12 mouse cellular contexts compared by ENCODE assay signal in genomic region chr12:52851221-52851620, GRCm38 (mm10).
DNase-seq lines count a peak whose midpoint lies in the region; ATAC-seq and TF ChIP-seq lines count a peak whose summit lies in the region.
"Had no signal": no experiment of that assay in that cellular context is flagged by ENCODE, and none has a peak within 500 bp of the region (broad histone marks: within the 10 kb centered on the region; RNA-seq: fewer than 3 reads in every experiment).

No protein-coding gene starts in this region.

- ATAC-seq in hindbrain, embryonic 14.5 days (ENCODE audit: low FRiP score): no peak
- ATAC-seq in hindbrain, embryonic 11.5 days (ENCODE audit: low FRiP score): no peak
- no peak for ATAC-seq in neural tube, embryonic 15.5 days (ENCODE audit: low FRiP score)
- ATAC-seq in heart, embryonic 14.5 days (ENCODE audit: insufficient number of reproducible peaks, insufficient read depth, low FRiP score, low read depth): no peak
- ATAC-seq in stomach, postnatal 0 days (ENCODE audit: low FRiP score, low TSS enrichment): no peak
- ATAC-seq in liver, embryonic 12.5 days: no peak
- ATAC-seq: inflammation-experienced regulatory T-cells, adult 6 months had no signal

- TF ChIP-seq EP300 in stomach, postnatal 0 days (optimal IDR thresholded peaks at IDR 0.05): no peak

- no peaks in the 10 kb centered on the region for H3K36me3 ChIP-seq in hindbrain, embryonic 14.5 days (replicated peaks; ENCODE audit: control insufficient read depth, insufficient read depth)
- H3K36me3 ChIP-seq in hindbrain, embryonic 11.5 days (ENCODE audit: control insufficient read depth, insufficient read depth, low read length): no peaks in the 10 kb centered on the region
- no peaks in the 10 kb centered on the region for H3K36me3 ChIP-seq in neural tube, embryonic 15.5 days
- no peaks in the 10 kb centered on the region for H3K36me3 ChIP-seq in heart, embryonic 14.5 days (ENCODE audit: control insufficient read depth, insufficient read depth, low read length)
- no peaks in the 10 kb centered on the region; the same call in 1 of the 2 replicates for H3K36me3 ChIP-seq in stomach, postnatal 0 days (ENCODE audit: control insufficient read depth, insufficient read depth, low read length)
- H3K36me3 ChIP-seq in thymus, adult 2 months (ENCODE audit: control insufficient read depth, insufficient read depth, low read length): no peaks in the 10 kb centered on the region
- H3K36me3 ChIP-seq in liver, embryonic 12.5 days: no peaks in the 10 kb centered on the region
- H3K36me3 ChIP-seq: lung, embryonic 15.5 days had no signal

- no peaks in the 10 kb centered on the region for H3K9me3 ChIP-seq in hindbrain, embryonic 14.5 days (ENCODE audit: control insufficient read depth, low read length)
- H3K9me3 ChIP-seq in hindbrain, embryonic 11.5 days (ENCODE audit: control insufficient read depth, low read length): no peaks in the 10 kb centered on the region
- H3K9me3 ChIP-seq in neural tube, embryonic 15.5 days (replicated peaks): no peaks in the 10 kb centered on the region
- no peaks in the 10 kb centered on the region for H3K9me3 ChIP-seq in heart, embryonic 14.5 days (ENCODE audit: control insufficient read depth, low read length)
- no peaks in the 10 kb centered on the region for H3K9me3 ChIP-seq in stomach, postnatal 0 days (ENCODE audit: control insufficient read depth, low read length)
- no peaks in the 10 kb centered on the region for H3K9me3 ChIP-seq in liver, embryonic 12.5 days (replicated peaks)
- H3K9me3 ChIP-seq: lung, embryonic 15.5 days had no signal

- 76% methylated on average over 5 of the region's 5 CpGs for WGBS in hindbrain, embryonic 14.5 days
- WGBS in hindbrain, embryonic 11.5 days: 80% methylated on average over 5 of the region's 5 CpGs
- 73% methylated on average over 5 of the region's 5 CpGs for WGBS in neural tube, embryonic 15.5 days
- 35% methylated on average over 5 of the region's 5 CpGs for WGBS in heart, embryonic 14.5 days
- WGBS in stomach, postnatal 0 days: 71% methylated on average over 5 of the region's 5 CpGs
- WGBS in thymus, adult 2 months: 95% methylated on average over 5 of the region's 5 CpGs
- 79% methylated on average over 5 of the region's 5 CpGs for WGBS in liver, embryonic 12.5 days (ENCODE audit: insufficient replicate concordance)

- DNase-seq in hindbrain, embryonic 14.5 days (ENCODE audit: low spot score): no peak
- DNase-seq in hindbrain, embryonic 11.5 days (ENCODE audit: low spot score): no peak
- DNase-seq in neural tube, embryonic 10.5 days (ENCODE audit: extremely low spot score, low spot score): no peak
- no peak for DNase-seq in stomach, postnatal 0 days (ENCODE audit: low spot score)
- no peak for DNase-seq in thymus, adult 2 months
- DNase-seq: cerebellum, adult 9-10 months; gastrocnemius, postnatal 14 days had no signal

- H3K4me3 ChIP-seq in hindbrain, embryonic 14.5 days (replicated peaks; ENCODE audit: low read length): no peak overlapping the region
- H3K4me3 ChIP-seq in hindbrain, embryonic 11.5 days (ENCODE audit: low read depth, low read length): no peak overlapping the region
- H3K4me3 ChIP-seq in neural tube, embryonic 15.5 days (replicated peaks): no peak overlapping the region
- H3K4me3 ChIP-seq in heart, embryonic 14.5 days (ENCODE audit: control insufficient read depth in 1 of 2, insufficient read depth in 1 of 2, low read depth in 1 of 2, low read length in 2 of 2): no peak overlapping the region
- H3K4me3 ChIP-seq in stomach, postnatal 0 days (ENCODE audit: low read depth, low read length): no peak overlapping the region
- no peak overlapping the region for H3K4me3 ChIP-seq in thymus, adult 2 months (ENCODE audit: control insufficient read depth, insufficient read depth, low read length)
- H3K4me3 ChIP-seq in liver, embryonic 12.5 days: no peak overlapping the region
- H3K4me3 ChIP-seq: lung, embryonic 15.5 days had no signal

- TF ChIP-seq POLR2A in thymus, adult 2 months (IDR thresholded peaks at IDR 0.05; ENCODE audit: control insufficient read depth, extremely low read depth, insufficient read depth, low read length, poor library complexity): no peak

- peaks cover 29% of the 10 kb centered on the region for H3K4me1 ChIP-seq in hindbrain, embryonic 14.5 days (replicated peaks; ENCODE audit: control insufficient read depth, insufficient read depth, low read length)
- peaks cover 5% of the 10 kb centered on the region; the same call in 1 of the 2 replicates for H3K4me1 ChIP-seq in hindbrain, embryonic 11.5 days (replicated peaks; ENCODE audit: control insufficient read depth, insufficient read depth, low read length)
- peaks cover 34% of the 10 kb centered on the region for H3K4me1 ChIP-seq in neural tube, embryonic 15.5 days
- H3K4me1 ChIP-seq in heart, embryonic 14.5 days (ENCODE audit: control insufficient read depth in 2 of 2, insufficient read depth in 2 of 2, low read length in 2 of 2): peaks cover 30 to 57% of the 10 kb centered on the region in 2 experiments
- 0 out of 2 replicates have a peak, but pooled peaks cover 4% of the 10 kb centered on the region for H3K4me1 ChIP-seq in stomach, postnatal 0 days (replicated peaks; ENCODE audit: control insufficient read depth, insufficient read depth)
- no peaks in the 10 kb centered on the region for H3K4me1 ChIP-seq in thymus, adult 2 months (replicated peaks; ENCODE audit: control insufficient read depth, insufficient read depth, low read length)
- H3K4me1 ChIP-seq in liver, embryonic 12.5 days: no peaks in the 10 kb centered on the region

- H3K9ac ChIP-seq in hindbrain, embryonic 14.5 days: no peak overlapping the region
- H3K9ac ChIP-seq in hindbrain, embryonic 11.5 days (ENCODE audit: low read depth, low read length): no peak overlapping the region
- H3K9ac ChIP-seq in neural tube, embryonic 15.5 days (replicated peaks): no peak overlapping the region
- peak overlapping the region; percentile 50; the same call in 1 of the 2 replicates for H3K9ac ChIP-seq in heart, embryonic 14.5 days (ENCODE audit: low read length)
- no peak overlapping the region for H3K9ac ChIP-seq in stomach, postnatal 0 days (ENCODE audit: low read length)
- H3K9ac ChIP-seq in liver, embryonic 12.5 days: no peak overlapping the region
- H3K9ac ChIP-seq: lung, embryonic 15.5 days had no signal

- TF ChIP-seq CTCF in stomach, postnatal 0 days (IDR thresholded peaks at IDR 0.05; ENCODE audit: low read depth): no peak
- no peak for TF ChIP-seq CTCF in thymus, adult 2 months (IDR thresholded peaks at IDR 0.05; ENCODE audit: borderline replicate concordance, control insufficient read depth, extremely low read depth, insufficient read depth, low read length, poor library complexity)

- H3K4me2 ChIP-seq in hindbrain, embryonic 14.5 days (replicated peaks): no peak overlapping the region
- no peak overlapping the region for H3K4me2 ChIP-seq in hindbrain, embryonic 11.5 days (replicated peaks; ENCODE audit: low read depth, low read length)
- H3K4me2 ChIP-seq in neural tube, embryonic 15.5 days: no peak overlapping the region
- H3K4me2 ChIP-seq in heart, embryonic 14.5 days (ENCODE audit: low read length): no peak overlapping the region
- H3K4me2 ChIP-seq in stomach, postnatal 0 days (replicated peaks; ENCODE audit: low read depth): no peak overlapping the region
- no peak overlapping the region for H3K4me2 ChIP-seq in liver, embryonic 12.5 days
- H3K4me2 ChIP-seq: lung, embryonic 15.5 days had no signal

- H3K27me3 ChIP-seq in hindbrain, embryonic 14.5 days (ENCODE audit: control insufficient read depth, insufficient read depth, low read length): no peaks in the 10 kb centered on the region
- H3K27me3 ChIP-seq in hindbrain, embryonic 11.5 days (ENCODE audit: control insufficient read depth, insufficient read depth, low read length): no peaks in the 10 kb centered on the region
- H3K27me3 ChIP-seq in neural tube, embryonic 15.5 days (replicated peaks): no peaks in the 10 kb centered on the region
- H3K27me3 ChIP-seq in heart, embryonic 14.5 days (ENCODE audit: control insufficient read depth, insufficient read depth, low read length): no peaks in the 10 kb centered on the region
- H3K27me3 ChIP-seq in stomach, postnatal 0 days (ENCODE audit: control insufficient read depth, insufficient read depth, low read length): no peaks in the 10 kb centered on the region
- H3K27me3 ChIP-seq in thymus, adult 2 months (ENCODE audit: control insufficient read depth, insufficient read depth, low read length): no peaks in the 10 kb centered on the region
- no peaks in the 10 kb centered on the region for H3K27me3 ChIP-seq in liver, embryonic 12.5 days (replicated peaks)
- H3K27me3 ChIP-seq: lung, embryonic 15.5 days had no signal

- H3K27ac ChIP-seq in hindbrain, embryonic 14.5 days: peak overlapping the region; percentile 20; the same call in 1 of the 2 replicates
- no peak overlapping the region for H3K27ac ChIP-seq in hindbrain, embryonic 11.5 days (ENCODE audit: low read depth, low read length)
- H3K27ac ChIP-seq in neural tube, embryonic 15.5 days (replicated peaks): peak overlapping the region; percentile 51
- H3K27ac ChIP-seq in heart, embryonic 14.5 days (replicated peaks in 1 of 2; ENCODE audit: control insufficient read depth in 1 of 2, insufficient read depth in 1 of 2, low read depth in 2 of 2, low read length in 2 of 2): peak overlapping the region; percentile 4 to 72
- peak overlapping the region; percentile 45; the same call in 1 of the 2 replicates for H3K27ac ChIP-seq in stomach, postnatal 0 days (replicated peaks)
- H3K27ac ChIP-seq in thymus, adult 2 months (ENCODE audit: control insufficient read depth, insufficient read depth, low read length): no peak overlapping the region
- no peak overlapping the region for H3K27ac ChIP-seq in liver, embryonic 12.5 days
- H3K27ac ChIP-seq: lung, embryonic 15.5 days had no signal

Comparison
In these comparisons a context has a peak if more than half of its experiments do, and no peak if none do; other contexts are left out.
1. H3K27ac ChIP-seq: peak in hindbrain, embryonic 14.5 days (single experiment), neural tube, embryonic 15.5 days (single experiment), heart, embryonic 14.5 days (2 of 2) and stomach, postnatal 0 days (single experiment); none in hindbrain, embryonic 11.5 days (single experiment), thymus, adult 2 months (single experiment) and liver, embryonic 12.5 days (single experiment).